Mouse (Mus musculus) thymus, postnatal 4 days (tissue): ENCODE results near the gene Pid1.
"Not testable (repeated sequence)": the region's sequence is repeated elsewhere in the genome, so short reads cannot be mapped to it uniquely, and the experiment has no call there.

Experiments
- DNase-seq: peaks from one replicate; pipeline ENCODE4 v3.0.0; 2021

Pid1 gene

DNA sequence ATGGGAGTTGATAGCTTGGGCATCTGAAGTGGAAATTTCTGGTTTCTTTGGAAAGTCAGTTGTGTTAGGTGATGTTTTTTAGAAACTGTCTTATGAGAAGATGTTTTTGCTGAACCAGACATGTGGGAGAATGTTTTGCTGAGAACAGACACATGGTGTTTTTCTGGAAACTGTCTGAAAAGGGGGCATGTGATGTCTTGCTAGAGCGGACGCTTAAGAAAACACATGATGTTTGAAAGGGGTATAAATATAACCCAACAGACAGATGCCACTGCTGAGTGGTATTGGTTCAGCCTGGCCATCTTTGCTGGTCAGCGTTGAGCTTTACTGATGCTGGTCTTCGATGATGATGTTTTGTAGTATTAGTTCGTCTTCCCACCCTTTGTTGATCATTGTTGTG, 6.8 kb downstream of the Pid1 start:
- no peak for DNase-seq

DNA sequence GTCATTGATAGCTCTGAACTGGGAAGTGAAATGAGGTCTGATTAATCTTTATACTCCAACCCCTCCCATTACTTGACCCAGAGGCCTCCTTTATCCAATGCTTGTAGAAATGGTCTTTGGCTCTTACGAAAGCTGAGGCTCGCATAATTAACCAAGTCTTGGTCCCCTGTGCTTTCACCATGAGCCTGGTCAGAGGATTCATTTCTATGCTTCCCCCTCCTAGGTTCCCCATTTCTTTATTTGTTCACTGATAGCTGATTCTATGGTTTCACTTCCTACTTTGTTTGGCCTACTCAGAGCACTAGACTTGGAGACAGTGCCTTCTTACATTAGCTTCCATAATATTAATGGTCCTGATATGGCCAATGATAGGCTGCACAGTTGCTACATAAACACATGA, 13.7 kb downstream of the Pid1 start:
- DNase-seq, result no peak

DNA sequence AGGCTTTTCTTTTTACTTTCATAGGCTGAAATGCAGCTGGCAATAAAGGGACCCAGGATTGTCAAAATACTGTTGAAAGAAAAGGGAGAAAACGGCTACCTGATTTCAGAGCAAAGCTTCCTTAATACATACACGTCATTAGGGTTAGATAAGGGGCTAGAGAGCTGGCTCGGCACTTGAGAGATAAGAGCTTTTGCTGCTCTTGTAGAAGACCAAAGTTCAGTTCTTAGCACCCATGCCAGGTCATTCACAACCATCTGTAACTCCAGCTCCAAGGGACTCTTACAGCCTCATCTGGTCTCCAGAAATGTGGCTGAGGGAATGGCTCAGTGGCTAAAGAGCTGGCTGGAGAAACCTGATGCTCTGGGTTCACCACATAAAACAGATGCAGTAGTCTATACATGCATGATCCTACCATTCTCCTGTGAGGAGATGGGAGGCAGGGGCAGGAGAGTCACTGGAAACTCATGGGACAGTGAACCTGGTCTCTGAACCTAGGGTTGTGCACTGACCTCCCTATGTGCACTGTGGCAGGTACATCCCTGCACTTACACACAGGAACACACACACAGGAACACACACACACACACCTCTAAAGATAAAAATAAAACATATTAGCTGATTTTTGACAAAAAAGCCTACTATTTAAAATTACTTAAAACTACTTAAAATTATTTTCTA, 16.0 kb downstream of the Pid1 start:
- no peak for DNase-seq

DNA sequence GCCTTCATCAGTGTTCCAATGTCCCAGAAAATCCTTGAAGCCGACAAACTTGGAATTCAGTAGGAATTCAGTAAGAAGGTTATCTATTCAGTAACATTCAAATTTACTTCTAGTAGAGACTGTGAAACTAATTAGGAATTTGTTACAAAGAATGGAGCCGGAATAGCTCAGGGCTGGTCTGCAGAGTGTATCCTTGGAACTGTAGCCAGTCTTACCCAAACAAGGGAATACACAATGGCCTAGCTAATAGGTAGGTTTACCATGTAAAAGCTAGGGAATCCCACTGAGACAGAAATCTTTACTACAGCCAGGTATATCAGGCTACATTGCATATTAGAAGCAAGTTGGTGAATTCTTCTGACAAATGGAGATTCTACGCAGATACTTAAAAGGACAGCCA, 31.2 kb downstream of the Pid1 start:
- DNase-seq, result not testable (repeated sequence)

DNA sequence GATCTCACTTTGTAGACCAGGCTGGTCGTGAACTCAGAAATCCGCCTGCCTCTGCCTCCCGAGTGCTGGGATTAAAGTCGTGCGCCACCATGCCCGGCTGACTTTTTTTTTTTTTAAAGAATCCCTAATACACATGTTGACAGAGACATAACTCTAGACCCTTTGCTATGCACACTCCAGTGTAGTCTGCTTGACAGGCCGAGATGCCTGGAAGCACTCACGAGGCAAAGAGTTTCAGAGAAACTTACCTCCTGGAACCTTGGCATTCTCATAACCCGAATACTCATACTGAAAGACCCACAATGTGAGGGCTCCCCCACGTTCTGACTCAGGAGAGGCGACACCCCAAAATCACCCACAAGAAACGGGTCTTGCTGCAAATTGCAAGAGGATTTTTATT, 32.1 kb downstream of the Pid1 start:
- not testable (repeated sequence) for DNase-seq

DNA sequence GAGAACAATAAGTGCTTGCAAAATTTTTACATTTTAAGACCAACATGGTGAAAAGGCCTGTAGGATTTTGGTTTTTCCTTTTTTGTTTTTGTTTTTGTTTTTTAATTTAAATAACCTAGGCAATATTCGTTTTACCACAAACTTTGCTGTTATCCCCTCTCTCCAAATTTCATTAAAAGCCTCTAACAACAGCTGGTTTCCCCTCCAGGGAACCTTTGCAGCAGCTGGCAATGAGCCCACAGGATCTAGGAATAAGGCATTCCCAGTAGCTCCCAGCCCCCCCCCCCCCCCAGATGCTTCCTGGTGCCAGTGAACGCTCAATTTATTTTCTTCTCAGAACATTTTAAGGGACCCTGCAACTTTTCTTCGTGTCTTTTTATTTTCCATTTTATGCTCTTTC, 38.7 kb downstream of the Pid1 start:
- DNase-seq, result no peak

DNA sequence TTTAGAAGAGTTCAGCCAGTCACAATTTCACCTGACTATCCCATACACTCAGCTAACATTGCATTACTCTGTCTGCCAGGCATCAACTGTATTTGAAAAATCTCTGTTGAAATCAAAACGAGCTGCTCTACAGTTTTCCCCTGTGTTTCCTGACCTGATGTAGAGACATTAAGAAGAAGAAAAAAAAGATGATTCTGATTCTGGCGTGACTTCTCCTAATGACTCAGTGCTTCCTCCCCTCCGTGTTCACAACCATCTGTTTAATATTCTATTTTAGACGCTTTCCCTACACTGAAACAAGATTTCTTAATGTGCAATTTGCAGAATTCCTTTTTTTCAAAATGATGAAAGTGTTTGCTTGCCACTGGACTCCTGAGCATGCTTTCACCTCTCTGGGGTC, 42.7 kb downstream of the Pid1 start:
- DNase-seq, result no peak

DNA sequence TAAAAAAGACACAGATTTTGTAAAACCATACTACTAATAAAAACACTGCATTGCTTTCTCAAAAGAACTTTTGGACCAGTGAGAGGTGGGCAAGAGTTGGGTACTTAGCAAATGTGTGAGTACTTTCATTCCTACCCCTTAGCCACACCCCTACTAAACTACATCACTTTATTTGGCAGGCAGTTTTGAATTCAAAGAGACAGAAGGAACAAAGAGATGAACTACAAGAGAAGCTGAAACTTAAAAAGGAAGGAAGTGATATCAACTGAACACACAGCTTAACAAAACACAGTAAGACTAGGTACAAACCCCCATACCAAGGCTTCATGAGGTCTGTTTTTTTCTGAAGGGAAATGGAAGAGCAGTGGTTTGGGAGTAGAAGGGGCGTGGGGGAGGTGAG, 45.4 kb downstream of the Pid1 start:
- no peak for DNase-seq

DNA sequence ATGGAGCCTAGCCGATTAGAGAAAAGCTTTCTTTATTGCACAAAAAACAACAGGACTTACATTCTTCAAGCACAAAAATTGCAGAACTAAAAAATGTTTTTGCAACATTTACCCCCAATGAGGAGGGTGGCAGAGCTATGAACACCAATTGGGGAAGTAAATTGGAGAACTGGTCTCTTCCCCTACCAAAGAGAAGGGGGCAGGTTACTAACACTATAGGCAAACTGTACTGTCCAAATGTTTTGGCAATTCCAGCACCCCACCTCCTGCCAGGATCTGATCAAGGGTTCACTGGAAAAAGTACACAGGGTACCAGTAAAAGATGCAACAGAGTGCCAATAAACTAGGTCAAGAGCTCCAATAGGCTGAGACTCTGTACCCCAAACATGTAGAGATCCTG, 46.2 kb downstream of the Pid1 start:
- no peak for DNase-seq

DNA sequence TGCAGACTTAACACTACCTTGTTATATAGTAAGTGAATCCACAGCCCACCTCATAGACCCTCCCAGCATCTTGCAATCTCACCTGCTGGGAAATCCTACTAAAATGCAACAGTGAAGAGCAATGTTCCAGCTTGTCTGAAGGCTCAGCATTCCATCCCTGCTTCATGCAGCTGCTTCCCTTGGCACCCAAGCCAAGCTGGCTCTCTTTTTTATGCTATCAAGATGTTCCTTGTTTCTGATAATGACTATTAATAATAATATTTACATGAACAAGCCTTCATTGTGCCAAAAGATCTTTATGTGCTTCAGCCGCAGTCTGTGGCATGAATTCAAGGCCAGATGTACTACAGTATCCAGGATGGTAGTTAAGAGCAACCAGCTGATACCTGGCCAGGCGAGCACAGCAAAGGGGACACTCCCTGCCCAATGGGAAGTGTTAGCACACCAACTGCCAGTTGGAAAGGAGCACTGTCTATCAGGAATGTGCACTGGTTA, 54.0 kb downstream of the Pid1 start:
- DNase-seq, result no peak

DNA sequence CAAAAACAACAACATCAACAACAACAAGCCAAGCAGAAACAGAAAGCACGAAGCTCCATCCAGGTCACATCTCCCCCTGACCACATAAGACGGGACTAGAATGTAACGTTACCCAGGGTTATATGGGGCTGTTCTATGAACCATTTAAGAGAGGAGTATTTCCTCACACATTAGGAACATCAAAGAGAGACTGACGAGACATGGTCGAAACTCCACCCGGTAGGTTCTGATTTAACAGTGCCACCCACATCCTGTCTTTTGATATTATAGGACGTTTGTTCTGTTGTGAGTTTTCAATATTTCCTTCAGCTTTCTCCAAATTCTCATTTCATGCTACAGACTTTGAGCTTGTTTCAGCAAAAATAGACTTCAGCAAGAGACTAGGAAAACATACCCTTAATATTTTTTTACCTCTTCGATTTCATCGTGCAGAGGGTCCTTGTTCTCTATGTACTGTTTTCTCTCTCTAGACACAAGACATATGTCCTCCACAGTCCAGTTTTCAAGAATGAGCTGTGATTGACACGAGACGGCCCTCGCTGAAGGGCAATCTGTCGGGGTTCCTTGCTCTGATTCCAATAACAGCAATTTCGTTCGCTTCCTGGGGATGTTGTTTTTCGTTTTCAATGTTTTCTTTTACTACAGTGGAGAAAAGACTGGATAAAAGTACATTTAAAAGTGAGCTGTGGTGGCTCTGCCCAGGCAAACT, 58.1 kb downstream of the Pid1 start:
- DNase-seq, result no peak

DNA sequence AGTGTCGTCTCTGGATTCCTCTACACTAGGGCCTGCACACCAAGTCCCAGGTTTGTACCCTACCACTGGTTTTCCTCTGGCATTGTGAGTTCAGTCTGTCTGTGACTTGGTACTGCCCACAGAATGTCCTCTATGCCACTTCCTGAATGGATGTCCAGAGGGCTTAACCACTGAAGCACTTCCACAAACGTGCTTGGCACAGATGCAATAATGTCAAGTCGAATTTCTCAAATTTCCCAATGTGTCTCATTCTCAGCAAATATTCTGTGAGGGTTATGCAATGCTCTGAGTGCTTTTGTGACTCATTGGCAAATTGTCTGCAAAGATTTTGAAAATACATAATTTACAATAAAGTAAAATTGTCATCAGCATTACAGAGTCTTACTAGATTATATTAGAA, 61.2 kb downstream of the Pid1 start:
- no peak for DNase-seq

DNA sequence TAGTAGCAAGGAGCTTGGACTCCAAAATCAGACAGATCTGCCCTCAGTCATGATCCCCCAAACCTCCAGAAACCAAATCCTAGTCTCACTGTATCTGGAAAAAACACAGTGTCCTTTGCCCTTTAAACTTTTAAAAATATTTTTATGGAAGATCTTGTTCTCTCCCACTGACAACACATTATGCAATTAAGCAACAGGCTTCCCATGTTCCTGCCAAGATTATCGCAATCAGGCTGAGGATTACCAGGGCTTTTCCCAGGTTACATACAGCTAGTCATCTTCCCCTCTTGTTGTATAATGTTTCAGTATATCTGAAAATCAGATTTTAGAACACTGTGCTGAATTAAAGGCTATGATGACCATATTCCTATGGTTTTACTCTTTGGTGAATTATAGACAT, 64.3 kb downstream of the Pid1 start:
- no peak for DNase-seq

DNA sequence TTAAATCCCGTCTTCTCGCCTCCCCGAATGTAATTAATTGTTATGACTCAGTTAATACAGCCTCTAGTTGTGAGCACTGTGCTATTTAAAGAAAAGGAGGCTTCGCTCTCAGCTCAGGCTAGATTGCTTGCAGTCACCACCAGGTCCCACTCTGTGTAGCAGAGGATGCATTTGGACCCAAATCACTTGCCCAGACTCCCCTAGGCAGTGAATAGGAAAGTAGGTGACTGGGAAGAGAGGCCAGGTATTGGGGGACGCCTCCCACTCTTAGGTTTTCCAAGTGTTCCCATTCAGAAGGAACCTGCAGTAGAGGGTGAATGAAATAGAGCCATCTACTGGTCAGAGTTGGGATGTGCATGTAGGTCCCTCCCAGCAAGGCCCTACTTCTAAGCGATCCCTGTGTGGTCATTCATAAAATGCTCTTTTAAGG, 77.3 kb downstream of the Pid1 start:
- peak; percentile 10 for DNase-seq

DNA sequence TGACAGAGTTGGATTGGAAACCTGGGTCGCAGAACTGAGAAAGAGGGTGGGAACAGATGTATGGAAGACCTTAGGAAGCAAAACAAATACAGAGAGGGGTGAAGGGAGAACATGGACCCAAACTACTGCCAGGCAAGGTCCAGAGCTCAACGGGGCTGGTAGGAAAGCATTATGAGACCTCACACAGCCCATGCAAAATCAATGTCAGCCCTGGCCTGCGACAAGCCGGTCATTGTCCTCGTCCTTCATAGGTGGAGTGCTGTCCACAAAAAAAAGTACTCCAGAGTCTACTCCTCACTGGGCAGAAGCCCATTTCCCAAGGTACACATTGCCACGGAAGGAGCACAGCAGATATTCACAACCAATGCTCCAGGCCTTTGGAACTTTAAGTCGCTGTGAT, 78.4 kb downstream of the Pid1 start:
- DNase-seq, result no peak

DNA sequence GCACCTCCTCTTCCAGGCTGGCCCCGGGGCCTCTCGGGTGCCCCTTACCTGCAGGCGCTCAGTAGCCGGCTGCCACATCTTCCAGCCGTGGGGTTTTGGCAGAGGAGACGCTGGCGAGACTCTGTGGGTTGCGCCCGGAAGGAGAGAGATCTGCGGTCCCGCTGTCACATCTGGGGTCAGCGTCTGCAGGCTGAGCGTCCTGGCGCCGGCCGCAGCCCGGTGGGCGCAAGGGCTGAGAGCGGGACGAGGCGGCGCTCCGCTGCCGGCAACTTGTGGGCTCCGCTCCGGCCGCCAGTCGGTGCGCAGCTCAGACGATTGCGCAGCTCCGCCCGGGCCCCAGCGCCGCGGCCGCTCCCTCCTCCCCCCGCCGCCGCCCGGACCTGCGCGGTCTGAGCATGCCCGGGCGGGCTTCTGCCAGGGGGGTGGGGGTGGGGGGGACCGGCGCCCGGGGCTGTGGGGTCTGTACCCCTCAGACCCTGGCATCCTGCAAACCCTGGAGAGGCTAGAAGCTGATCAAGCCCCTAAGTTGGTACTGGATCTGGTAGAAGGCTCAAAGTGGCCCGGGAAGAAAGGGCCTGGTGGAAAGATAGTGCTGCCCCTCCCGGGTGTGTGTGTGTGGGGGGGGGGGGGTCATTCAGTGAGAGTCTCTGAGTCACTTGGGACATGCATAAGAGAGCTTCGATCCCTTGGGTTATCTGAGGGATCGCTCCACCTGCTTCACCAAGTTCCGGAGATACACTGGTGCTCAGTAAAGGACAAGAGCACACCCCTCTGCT, 79.5 kb downstream of the Pid1 start:
- peak; percentile 17 for DNase-seq

DNA sequence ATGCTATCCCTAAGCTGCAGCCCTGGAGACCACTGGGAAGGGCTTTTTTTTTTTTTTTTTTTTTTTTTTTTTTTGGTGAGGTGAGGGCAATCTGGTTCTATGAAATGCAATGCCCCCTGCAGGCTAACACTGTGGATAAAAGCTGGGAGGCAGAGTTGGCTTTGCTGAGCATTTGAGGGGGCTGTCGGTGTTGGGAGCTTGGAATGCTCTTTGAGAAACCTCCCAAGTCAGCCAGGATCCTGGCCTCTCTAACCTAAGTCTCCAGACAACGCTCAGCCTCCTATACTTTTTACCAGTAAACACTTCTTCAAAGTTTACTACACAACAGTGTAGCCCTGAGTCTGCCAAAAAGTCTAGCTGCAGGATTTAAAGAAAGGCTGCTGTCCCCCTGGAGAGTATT, 80.9 kb downstream of the Pid1 start:
- DNase-seq, result no peak

DNA sequence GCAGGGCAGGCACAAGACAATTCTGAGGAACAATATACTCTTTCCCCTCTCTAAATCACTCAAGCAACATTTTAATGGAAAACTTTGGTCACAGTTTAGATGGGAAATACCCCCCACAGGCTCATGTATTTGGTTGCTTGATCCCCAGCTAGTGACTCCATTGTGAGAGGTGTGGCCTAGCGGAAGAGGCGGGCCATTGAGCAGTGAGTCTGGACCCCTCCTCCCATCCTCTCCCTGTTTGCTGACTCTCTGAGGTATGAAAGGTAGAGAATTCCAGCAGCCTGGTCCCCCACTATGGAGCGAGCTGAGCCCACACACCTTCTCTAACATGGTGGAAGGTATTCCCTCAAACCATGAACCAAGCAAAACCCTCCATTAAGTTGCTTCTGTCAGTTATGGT, 83.8 kb downstream of the Pid1 start:
- DNase-seq, result no peak

DNA sequence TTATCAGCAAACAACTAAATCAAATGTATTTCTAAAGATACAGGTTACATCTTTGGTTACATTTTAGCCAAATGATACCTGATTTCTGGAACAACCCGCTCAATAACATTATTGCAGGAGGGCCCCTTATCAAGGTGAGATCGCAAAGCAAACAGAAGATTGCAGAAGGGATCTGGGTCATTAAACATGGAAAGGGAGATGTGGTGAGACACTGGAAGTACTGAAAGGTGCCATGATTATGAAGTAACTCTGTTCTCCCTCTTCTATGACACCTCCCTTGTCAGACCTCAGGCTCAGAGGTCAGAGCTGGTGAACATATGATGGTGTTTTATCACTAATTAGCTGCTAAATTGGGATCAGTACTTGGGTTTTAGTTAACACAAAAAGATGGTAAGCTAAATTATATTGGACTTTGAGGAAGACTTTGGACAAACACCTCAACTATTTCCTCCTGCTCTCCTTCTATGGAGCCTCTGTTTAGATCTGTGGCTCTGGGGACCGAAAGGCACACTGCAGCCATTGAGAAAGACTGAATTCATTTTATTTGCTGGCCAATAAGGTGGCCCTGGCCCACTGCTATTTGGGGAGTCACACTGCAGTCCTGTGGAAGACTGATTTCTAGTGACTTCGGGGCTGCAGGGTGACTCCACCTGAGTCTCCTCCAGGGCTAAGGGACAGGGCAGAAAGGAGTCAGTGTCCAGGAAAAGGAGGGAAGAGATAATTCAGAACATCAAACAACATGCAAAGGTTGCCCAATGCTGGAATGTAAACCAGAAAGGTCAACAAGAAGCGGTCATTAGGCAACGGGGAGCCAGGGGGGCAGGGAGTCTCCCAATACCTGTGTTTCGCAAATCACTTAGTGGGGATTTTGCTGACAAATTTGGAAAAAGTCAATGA, 85.4 kb downstream of the Pid1 start:
- no peak for DNase-seq

DNA sequence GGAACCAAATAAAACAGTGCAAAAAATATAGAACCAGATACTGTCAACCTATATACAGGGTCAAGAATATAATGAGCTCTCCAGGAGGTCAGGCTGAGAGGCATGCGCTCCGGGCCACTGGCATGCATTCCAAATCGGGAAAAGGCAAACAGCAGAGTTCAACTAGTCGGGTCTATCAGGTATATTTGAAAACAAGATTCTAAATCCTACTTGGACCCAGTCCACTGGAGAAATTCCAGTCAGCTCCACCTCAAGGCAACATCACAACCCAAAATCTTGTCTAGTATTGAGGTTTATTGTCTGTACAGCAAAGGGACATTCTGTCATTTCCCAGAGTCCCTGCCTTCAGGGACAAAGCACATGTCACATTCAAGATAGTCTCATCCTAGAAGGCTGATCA, 91.0 kb downstream of the Pid1 start:
- DNase-seq, result no peak

DNA sequence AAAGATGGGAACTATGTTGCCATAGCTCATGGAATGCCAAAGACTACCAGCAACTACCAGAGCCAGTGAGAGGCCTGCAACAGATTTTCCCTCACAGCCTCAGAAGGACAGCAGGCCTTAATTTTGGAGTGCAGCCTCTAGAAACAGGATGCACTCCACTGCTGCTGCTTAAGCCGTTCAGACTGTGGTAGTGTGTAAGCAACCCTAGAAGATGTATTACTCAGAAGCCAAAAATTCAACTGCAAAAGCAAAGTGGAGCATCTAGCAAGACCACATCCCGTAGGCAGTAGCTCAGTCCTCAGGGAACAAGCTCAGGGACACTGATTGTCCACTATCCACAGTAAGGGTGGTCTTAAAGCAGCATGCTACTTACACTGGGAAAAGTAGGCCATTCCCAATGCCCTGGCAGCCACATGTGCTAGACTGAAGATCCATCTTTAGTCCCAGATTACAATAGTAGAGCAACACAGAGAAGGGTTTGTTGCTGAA, 92.2 kb downstream of the Pid1 start:
- DNase-seq, result no peak

DNA sequence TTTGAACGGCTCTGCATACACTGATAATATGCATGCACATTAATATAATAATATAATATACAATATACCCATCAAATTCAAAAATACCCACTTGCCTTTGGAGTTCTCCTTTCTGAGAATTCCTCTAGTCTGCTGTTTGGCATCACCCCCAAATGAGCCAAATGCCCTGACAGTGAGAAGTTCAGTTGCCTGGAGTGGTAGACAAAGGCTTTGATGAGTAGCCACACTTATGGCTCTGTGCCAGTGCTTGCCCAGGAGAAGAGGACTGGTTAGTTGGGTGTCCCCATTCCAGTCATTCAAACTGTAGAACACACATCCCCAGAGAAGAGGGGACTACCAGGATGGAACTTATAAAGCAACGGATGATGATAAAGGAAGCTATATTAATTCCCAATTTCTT, 106.3 kb downstream of the Pid1 start:
- DNase-seq, result no peak

DNA sequence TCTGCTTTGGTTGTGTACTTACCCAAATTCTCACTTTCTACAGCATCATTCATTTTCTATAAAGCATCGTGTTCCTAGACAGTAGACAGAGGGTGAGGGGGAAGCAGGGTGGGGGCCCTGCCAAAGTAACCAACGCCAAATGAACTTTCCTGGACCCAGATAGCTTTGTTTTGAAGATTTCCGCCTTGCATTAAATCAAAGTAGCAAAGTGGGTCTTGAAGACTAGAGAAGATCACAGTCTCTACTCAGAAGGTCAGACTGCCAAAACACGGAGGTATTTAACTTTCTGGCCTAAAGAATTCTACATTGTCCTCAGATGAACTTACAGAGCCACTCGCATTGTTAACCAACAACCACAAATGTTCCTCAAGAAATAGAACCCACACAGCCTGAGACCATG, 109.6 kb downstream of the Pid1 start:
- DNase-seq, result no peak
